Mouse (Mus musculus) C2C12 (cell line): ENCODE data around the gene Otog.

Experiments
- FOSL1 ChIP-seq: IDR thresholded peaks from one replicate; pipeline ENCODE4 v1.8.0; 2011; ENCODE audit warnings: mild to moderate bottlenecking, low read length; ENCODE audit not compliant: poor library complexity, insufficient read depth, severe bottlenecking
- USF1 ChIP-seq: IDR thresholded peaks from one replicate; pipeline ENCODE4 v1.6.1; 2011; ENCODE audit warnings: low read depth, mild to moderate bottlenecking, control low read depth, moderate library complexity

DNA sequence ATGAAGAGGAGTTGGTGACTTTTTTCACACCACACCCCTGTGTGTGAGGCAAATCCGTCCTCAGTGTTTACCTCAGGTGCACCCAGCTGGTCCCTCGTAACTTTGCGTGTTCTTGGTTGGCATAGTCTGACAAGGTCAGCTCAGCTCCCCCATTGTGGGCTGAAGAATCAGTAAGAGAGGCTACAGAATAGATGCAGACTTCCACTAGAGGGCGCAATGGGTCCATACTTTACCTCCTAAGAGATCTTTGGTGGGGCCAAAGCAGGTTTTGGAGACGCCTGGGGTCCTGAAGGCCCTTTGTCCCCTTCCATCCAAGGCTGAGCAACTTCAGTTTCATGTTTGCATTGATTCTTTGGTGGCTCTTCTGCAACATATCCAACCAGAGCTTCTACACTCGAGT, 39.2 kb downstream of the Otog start:
- TF ChIP-seq USF1 = no peak
- TF ChIP-seq FOSL1 = no peak
